Mouse (Mus musculus) urinary bladder, adult 2 months (tissue): Measurements from ENCODE around the gene Cdc27. TPM values are rescaled to one million over a fixed set of nuclear protein-coding genes. Genes with fewer than 3 reads are reported as not detected.

Experiments
- DNase-seq: peaks from one replicate; pipeline ENCODE4 v3.0.0; 2022; ENCODE audit warnings: low spot score
- polyA plus RNA-seq: library from polyadenylated mRNA; depleted of rRNA; stranded (reverse); fragments of >200 nt; gene quantifications from 2 replicates; pipeline ENCODE4 v1.2.3, GENCODE M21; 2012; rRNA removed

Cdc27 gene
- 16.6 and 17.9 TPM in 2 replicates for polyA plus RNA-seq

GRCm38 (mm10) chr11:104550406-104550974 lies at the start of gene Cdc27, which contains the start of gene Myl4:
Gene Cdc27 (minus strand): TSS chr11:104550620.
Gene Myl4 (plus strand): TSS chr11:104550663.
- peak; percentile 99 for DNase-seq

GRCm38 (mm10) chr11:104599265-104599945 lies 49.0 kb upstream of the Cdc27 start:
- DNase-seq, result no peak

- no peak for DNase-seq
These were observed 45.9 kb upstream of the Cdc27 start for GRCm38 (mm10) chr11:104596365-104596764.

- no peak for DNase-seq
These were observed 41.8 kb upstream of the Cdc27 start for GRCm38 (mm10) chr11:104592066-104592835.

GRCm38 (mm10) chr11:104590148-104590547 lies 39.7 kb upstream of the Cdc27 start:
- no peak for DNase-seq

- DNase-seq, result no peak
These were observed 39.1 kb upstream of the Cdc27 start for GRCm38 (mm10) chr11:104589570-104589969.

- no peak for DNase-seq
These were observed 38.1 kb upstream of the Cdc27 start for GRCm38 (mm10) chr11:104588513-104588912.

GRCm38 (mm10) chr11:104587904-104588303 lies 37.5 kb upstream of the Cdc27 start:
- no peak for DNase-seq

GRCm38 (mm10) chr11:104585495-104585894 lies 35.1 kb upstream of the Cdc27 start:
- no peak for DNase-seq

GRCm38 (mm10) chr11:104582630-104583364 lies 32.4 kb upstream of the Cdc27 start:
- no peak for DNase-seq

GRCm38 (mm10) chr11:104582308-104582606 lies 31.8 kb upstream of the Cdc27 start:
- DNase-seq, result no peak

GRCm38 (mm10) chr11:104581446-104582307 lies 31.3 kb upstream of the Cdc27 start:
- no peak for DNase-seq

- DNase-seq, result no peak
These were observed 30.2 kb upstream of the Cdc27 start for GRCm38 (mm10) chr11:104580606-104581005.

- no peak for DNase-seq
These were observed 29.7 kb upstream of the Cdc27 start for GRCm38 (mm10) chr11:104580091-104580490.

- no peak for DNase-seq
These were observed 29.2 kb upstream of the Cdc27 start for GRCm38 (mm10) chr11:104579575-104579974.

- no peak for DNase-seq
These were observed 28.7 kb upstream of the Cdc27 start for GRCm38 (mm10) chr11:104579084-104579483.

- DNase-seq, result no peak
These were observed 27.7 kb upstream of the Cdc27 start for GRCm38 (mm10) chr11:104578074-104578473.

GRCm38 (mm10) chr11:104576772-104577612 lies 26.6 kb upstream of the Cdc27 start:
- DNase-seq, result no peak

GRCm38 (mm10) chr11:104572566-104572965 lies 22.1 kb upstream of the Cdc27 start:
- DNase-seq, result no peak

GRCm38 (mm10) chr11:104572091-104572490 lies 21.7 kb upstream of the Cdc27 start:
- no peak for DNase-seq
